Mouse (Mus musculus) skeletal muscle tissue, postnatal 0 days (tissue): ENCODE measurements around the gene Txnip. TPM values are rescaled to one million over a fixed set of nuclear protein-coding genes. Genes with fewer than 3 reads are reported as not detected.

ENCODE experiments used
- polyA plus RNA-seq: library from polyadenylated mRNA; unstranded; fragments of >200 nt; fragmentation: Nextera tagmentation; extraction: Ambion mirVana; gene quantifications from 2 replicates; pipeline ENCODE4 v1.2.1, GENCODE M21; 2015

Gene Txnip
- polyA plus RNA-seq, result 222 and 240 TPM in 2 replicates

DNA sequence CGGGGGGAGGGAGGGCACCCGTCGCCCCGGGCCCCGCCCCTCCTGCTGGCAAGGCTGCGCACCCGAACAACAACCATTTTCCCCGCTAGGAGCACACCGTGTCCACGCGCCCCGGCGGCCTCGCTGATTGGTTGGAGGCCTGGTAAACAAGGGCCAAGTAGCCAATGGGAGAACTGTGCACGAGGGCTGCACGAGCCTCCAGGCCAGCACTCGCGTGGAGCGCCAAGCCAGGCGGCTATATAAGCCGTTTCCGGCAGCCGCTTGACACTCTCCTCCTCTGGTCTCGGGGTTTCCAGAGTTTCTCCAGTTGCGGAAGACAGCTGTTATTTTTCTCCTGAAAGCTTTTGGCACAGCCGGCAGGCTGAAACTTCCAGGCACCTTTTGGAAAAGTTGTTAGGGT, at the start of gene Txnip:
TSS of gene Txnip (plus strand) at position 264 of the 400 bp plus-strand sequence.

DNA sequence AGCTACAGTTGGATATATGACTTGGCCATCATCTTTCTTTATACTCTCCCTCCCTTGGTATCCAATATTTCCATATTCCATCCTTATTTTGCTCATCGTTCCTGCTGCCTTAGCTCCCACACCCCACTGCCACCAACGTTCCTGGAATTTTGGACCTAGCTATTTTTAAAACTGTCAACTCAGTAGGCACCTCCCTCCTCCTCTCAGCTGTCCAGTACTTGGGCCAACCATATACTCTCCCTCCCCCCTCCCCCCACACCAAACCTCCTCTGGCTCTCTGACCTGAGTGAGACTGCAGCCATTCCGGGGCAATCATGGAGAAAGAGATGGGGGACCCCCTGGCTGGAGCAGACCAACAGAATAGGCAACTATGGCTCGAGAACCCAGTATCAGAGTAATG, 32.8 kb upstream of the Txnip start, which contains the start of gene Hfe2:
TSS of gene Hfe2 (plus strand) at position 259 of the 400 bp plus-strand sequence.

DNA sequence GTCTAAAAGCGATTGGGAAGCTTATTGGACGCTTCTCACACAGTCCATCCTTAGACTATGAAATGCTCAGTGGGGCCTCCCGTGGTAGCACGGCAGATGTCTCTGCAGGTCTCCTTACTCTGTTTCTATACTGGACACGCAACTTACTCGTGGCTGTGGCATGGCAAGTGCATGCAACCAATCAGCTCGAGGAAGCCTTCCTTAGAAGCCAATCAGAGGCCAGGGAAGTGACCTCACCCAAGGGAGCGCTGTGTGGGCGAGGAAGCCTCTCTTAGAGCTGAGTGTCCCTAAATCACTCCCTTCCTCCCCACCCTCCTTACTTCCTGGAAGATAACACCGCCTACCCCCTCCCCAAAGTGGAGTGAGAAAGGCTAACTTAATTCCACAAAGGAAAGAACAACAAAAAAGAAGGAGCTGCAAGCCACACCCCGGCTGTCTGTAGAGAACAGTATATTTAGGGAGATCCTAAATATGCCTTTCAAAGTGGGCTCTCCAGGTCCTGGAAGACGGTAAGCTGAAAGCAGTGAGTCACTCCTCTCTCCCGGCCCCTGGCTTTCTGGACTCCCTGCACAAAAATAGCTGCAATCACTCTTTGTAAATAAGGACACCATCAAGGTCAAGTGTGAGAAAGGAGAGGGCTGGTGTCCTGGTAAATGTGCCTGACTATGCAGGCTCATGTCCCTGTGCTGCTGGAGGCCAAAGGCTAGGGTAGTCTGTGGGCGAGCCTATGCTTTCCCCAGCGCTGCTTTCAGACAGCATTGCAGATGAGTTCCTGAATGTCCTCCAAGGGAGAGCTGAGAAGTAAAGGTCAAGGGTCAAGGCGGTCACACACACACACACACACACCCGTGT, 19.2 kb downstream of the Txnip start, which contains the start of gene Gm16253:
TSS of gene Gm16253 (plus strand) at position 295 of the 852 bp plus-strand sequence.

DNA sequence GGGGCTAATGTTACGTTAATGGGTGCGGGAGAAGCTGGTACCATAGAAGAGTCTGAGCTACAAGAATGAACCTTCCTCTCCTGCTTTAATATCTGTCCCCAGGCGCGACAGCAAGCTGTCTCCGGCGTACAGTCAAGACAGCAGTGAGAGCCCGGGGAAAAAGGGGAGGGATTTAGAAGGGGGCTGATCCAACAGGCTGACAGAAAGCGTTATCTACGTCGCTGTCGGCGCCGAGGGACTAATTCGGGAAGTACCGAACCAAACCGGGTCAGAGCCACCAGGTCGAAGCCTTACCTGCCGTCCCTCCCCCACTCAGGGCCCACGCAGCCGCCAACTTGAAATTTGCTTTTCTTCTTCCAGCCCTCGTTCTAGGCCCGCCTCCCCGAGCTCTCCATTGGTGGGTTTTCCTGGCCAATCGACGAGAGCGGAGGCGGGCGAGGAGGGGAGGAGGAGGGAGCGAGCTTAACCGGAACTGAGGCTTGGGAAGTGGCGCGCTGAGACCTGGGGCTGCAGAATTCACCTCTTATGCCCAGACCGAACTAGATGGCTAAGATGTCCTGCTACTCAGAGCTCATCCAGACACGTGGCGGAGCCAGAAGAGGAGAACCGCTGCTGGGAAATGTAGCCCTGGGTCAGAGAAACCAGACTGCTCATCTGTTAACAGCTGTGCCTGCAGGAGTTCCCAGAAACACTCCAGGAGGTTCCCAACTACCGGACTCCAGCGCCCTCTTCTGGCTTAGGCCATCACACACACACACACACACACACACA, 36.2 kb downstream of the Txnip start, which contains the start of gene Polr3gl:
TSS of gene Polr3gl (minus strand) at position 392 of the 771 bp plus-strand sequence.

DNA sequence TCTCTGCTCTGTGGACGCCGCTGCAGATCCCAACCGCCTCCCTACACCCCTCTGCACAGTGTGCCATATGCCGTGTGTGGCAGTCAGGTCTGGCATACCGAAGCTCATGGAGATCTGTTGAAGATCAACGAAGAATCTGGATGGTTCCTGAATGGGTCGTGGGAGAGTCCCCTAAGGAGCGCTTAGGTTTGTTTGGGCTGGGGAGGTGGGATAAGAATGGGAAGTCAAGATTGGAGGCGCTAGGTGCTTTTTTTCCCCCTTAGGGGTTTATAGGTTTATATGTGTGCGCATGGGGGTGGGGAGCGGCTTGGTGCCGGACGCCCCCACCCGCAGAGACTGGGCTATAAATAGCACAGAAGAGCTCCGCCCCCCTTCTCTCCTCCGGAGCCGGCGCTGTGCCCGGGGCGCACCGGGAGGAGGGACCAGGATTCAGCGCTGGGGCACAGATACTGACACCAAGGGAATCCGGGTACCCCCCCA, 38.5 kb downstream of the Txnip start, which contains the start of gene Ankrd34a:
TSS of gene Ankrd34a (plus strand) at position 409 of the 480 bp plus-strand sequence.

DNA sequence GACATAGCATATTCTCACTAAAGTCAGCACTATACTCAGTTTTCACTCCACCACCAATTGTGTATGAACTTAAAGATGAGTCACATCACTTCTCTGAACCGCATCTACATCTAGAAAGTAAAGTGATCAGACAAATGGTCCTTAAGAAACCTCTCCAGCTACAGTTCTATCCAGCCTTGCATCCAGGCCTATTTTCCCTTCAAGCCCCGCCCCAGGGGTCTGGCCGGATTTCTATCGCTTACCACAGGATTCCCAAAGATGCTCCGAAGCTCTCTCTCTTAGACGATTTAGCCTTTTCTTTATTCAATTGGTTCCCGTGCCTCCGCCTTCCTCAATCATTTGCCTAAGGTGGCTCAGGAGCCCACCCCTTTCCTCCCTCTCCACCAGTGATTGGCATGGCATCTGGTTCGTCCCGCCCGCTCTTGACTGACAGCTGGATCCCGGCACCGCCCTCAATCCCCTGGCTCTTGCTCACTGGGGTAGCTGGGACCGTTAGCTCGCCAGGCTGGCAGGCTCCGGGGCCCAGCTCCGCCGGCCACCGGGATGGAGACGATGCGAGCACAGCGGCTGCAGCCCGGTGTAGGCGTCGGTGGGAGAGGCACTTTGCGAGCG, 43.0 kb downstream of the Txnip start, which contains the start of gene Lix1l:
TSS of gene Lix1l (plus strand) at position 511 of the 612 bp plus-strand sequence.

Other genes with a start within 250 kb of the Txnip start
- 0.14 and 0.28 TPM in 2 replicates for gene BC107364, start 105.7 kb upstream of the Txnip start, polyA plus RNA-seq
- gene Hfe2, start 32.8 kb upstream of the Txnip start, polyA plus RNA-seq, result 125 and 141 TPM in 2 replicates
- 1.4 and 1.7 TPM in 2 replicates for gene Gm16253, start 19.0 kb downstream of the Txnip start, polyA plus RNA-seq
- gene Polr3gl, start 36.2 kb downstream of the Txnip start, polyA plus RNA-seq, result 31.7 and 37.7 TPM in 2 replicates
- gene Ankrd34a, start 38.7 kb downstream of the Txnip start, polyA plus RNA-seq, result 1.7 and 1.9 TPM in 2 replicates
- 4.0 and 4.3 TPM in 2 replicates for gene Lix1l, start 43.2 kb downstream of the Txnip start, polyA plus RNA-seq
- 63.7 and 74.3 TPM in 2 replicates for gene Rbm8a, start 72.0 kb downstream of the Txnip start, polyA plus RNA-seq
- 40.3 and 41.8 TPM in 2 replicates for gene Pex11b, start 77.4 kb downstream of the Txnip start, polyA plus RNA-seq
- gene Gm42957, start 77.5 kb downstream of the Txnip start, polyA plus RNA-seq, result 0.04 and 0.06 TPM in 2 replicates
- gene Itga10, start 87.6 kb downstream of the Txnip start, polyA plus RNA-seq, result 0.86 and 0.88 TPM in 2 replicates
- gene Ankrd35, start 112.2 kb downstream of the Txnip start, polyA plus RNA-seq, result 1.6 and 2.3 TPM in 2 replicates
- gene Pias3, start 138.4 kb downstream of the Txnip start, polyA plus RNA-seq, result 21.6 and 23.0 TPM in 2 replicates
- 2.8 and 3.1 TPM in 2 replicates for gene Nudt17, start 150.6 kb downstream of the Txnip start, polyA plus RNA-seq
- gene Polr3c, start 169.7 kb downstream of the Txnip start, polyA plus RNA-seq, result 20.9 TPM in 2 replicates
- 42.0 and 48.3 TPM in 2 replicates for gene Rnf115, start 169.7 kb downstream of the Txnip start, polyA plus RNA-seq